Mouse (Mus musculus) inflammation-experienced regulatory T-cells, adult 16 weeks (primary cell): ENCODE measurements around the gene Vmn1r137. TPM values are rescaled to one million over a fixed set of nuclear protein-coding genes. Genes with fewer than 3 reads are reported as not detected.

ENCODE experiments used
- polyA plus RNA-seq: library from polyadenylated mRNA; unstranded; fragments of 100-300 nt; shearing (Covaris generic); gene quantifications from one replicate; pipeline ENCODE4 v1.2.1, GENCODE M21; 2017

Gene Vmn1r137
- polyA plus RNA-seq: not detected

GRCm38 (mm10) chr7:21994287-21994686 lies at the start of gene Vmn1r137:
Vmn1r137 (plus strand) TSS chr7:21994587.

GRCm38 (mm10) chr7:22028797-22029196 lies 34.4 kb downstream of the Vmn1r137 start, which contains the start of gene Vmn1r138:
Vmn1r138 (minus strand) TSS chr7:22028897.

Other genes with a start within 250 kb of the Vmn1r137 start
- gene Gm4175, start 233.1 kb upstream of the Vmn1r137 start, polyA plus RNA-seq: not detected
- gene Gm4177, start 197.9 kb upstream of the Vmn1r137 start, polyA plus RNA-seq: not detected
- gene Vmn1r135, start 162.2 kb upstream of the Vmn1r137 start, polyA plus RNA-seq: not detected
- gene Gm5725, start 150.3 kb upstream of the Vmn1r137 start, polyA plus RNA-seq: not detected
- not detected for gene Gm5891, start 73.3 kb upstream of the Vmn1r137 start, polyA plus RNA-seq
- not detected for gene Vmn1r138, start 34.3 kb downstream of the Vmn1r137 start, polyA plus RNA-seq
- not detected for gene Gm6176, start 61.7 kb downstream of the Vmn1r137 start, polyA plus RNA-seq
- gene Vmn1r139, start 74.5 kb downstream of the Vmn1r137 start, polyA plus RNA-seq: not detected
- not detected for gene Gm16451, start 123.7 kb downstream of the Vmn1r137 start, polyA plus RNA-seq
- not detected for gene Gm10666, start 140.2 kb downstream of the Vmn1r137 start, polyA plus RNA-seq
- not detected for gene Vmn1r142, start 169.4 kb downstream of the Vmn1r137 start, polyA plus RNA-seq
- gene Vmn1r143, start 194.8 kb downstream of the Vmn1r137 start, polyA plus RNA-seq: not detected
- gene Gm8653, start 206.7 kb downstream of the Vmn1r137 start, polyA plus RNA-seq: not detected
- gene Gm8453, start 234.9 kb downstream of the Vmn1r137 start, polyA plus RNA-seq: not detected